Comparison of ENCODE assay signal across 8 mouse cellular contexts in the genomic region with DNA sequence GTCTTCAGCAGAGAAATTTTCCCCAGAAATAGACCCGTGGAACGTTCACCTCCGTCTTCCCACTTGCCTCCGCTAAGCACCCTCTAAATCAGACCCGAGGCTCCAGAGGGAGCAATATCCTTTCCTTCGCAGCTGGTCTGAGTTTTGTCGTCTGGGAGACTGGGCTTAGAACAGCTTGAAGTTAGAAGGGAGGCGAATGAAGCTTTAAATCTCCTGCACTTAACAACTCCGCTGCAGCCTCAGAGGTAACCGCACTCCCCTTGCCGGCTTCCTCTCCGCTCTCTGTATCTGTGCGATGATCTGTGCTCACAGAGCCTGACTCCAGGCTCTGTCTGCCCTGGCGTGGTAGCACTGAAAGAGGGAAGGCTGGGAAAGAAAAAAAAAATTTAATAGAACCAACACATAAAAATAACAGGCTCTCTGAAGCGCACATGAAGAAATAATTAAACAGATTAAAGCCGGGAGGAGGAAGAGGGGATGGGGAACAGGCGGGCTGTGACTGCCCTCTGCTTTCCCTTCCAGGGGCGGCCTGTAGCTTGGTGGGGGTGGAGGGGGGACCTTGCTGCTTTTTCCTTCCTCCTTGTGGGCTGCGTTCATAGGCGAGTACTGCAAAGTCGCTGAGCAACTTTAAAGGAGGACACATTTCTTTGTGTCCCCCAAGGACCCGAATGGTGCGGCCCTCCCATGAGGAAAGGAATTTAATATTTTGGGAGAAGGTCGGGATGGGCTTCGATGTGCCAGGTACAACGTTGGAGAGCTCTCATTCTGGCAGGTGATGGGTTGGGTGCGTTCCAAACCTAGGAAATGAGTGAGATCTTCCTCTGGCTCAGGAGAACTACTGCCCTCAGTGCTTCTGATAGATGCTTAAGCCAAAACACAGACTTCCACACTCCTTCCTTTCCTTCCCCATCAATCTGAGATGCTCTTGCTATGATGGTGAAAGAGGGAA.
DNase-seq lines count a peak whose midpoint lies in the region; ATAC-seq and TF ChIP-seq lines count a peak whose summit lies in the region.

No protein-coding gene starts in this region.

- no peaks in the 10 kb centered on the region for H3K9me3 ChIP-seq in embryonic facial prominence, embryonic 10.5 days
- no peaks in the 10 kb centered on the region for H3K9me3 ChIP-seq in intestine, embryonic 14.5 days (ENCODE audit: control insufficient read depth, low read length)

- DNase-seq in layer of hippocampus, adult 2 months (ENCODE audit: low spot score in 2 of 2) = no peak
- DNase-seq in layer of hippocampus, adult 9-11 months = no peak
- DNase-seq in embryonic facial prominence, embryonic 10.5 days (ENCODE audit: low spot score) = peak; percentile 57
- peak; percentile 58 for DNase-seq in intestine, embryonic 14.5 days (ENCODE audit: low spot score)
- peak; percentile 29 for DNase-seq in naive thymus-derived CD4-positive, alpha-beta T cell, adult 2 months (ENCODE audit: low read depth)
- DNase-seq in natural killer cell, adult 2 months (ENCODE audit: low spot score in 2 of 2) = no peak

- no peak for ATAC-seq in intestine, embryonic 14.5 days (replicated peaks; ENCODE audit: low FRiP score, low TSS enrichment, low read depth)
- ATAC-seq in activated CD4-positive, CD25-positive, alpha-beta regulatory T cell, adult 4 months = no peak
- ATAC-seq in erythroid progenitor cell, adult 5-6 weeks (replicated peaks; ENCODE audit: low FRiP score, poor library complexity, severe bottlenecking) = no peak

- H3K9ac ChIP-seq in intestine, embryonic 14.5 days (ENCODE audit: low read length) = no peak overlapping the region

- peak overlapping the region; percentile 28; the same call in 1 of the 2 replicates for H3K4me3 ChIP-seq in layer of hippocampus, adult 2 months
- H3K4me3 ChIP-seq in embryonic facial prominence, embryonic 10.5 days = peak overlapping the region; percentile 45
- H3K4me3 ChIP-seq in intestine, embryonic 14.5 days (ENCODE audit: low read depth, low read length) = peak overlapping the region; percentile 4; the same call in 1 of the 2 replicates

- 0 out of 2 replicates have a peak, but pooled peaks have one; percentile 4 for TF ChIP-seq CTCF in layer of hippocampus, adult 2 months (conservative IDR thresholded peaks at IDR 0.05)

- H3K36me3 ChIP-seq in embryonic facial prominence, embryonic 10.5 days (replicated peaks) = no peaks in the 10 kb centered on the region
- no peaks in the 10 kb centered on the region for H3K36me3 ChIP-seq in intestine, embryonic 14.5 days (ENCODE audit: control insufficient read depth, insufficient read depth, low read length)

- 7% methylated on average over 27 of the region's 27 CpGs for WGBS in embryonic facial prominence, embryonic 10.5 days
- WGBS in intestine, embryonic 14.5 days = 10% methylated on average over 27 of the region's 27 CpGs

- peak overlapping the region; percentile 34 for H3K4me2 ChIP-seq in intestine, embryonic 14.5 days (ENCODE audit: low read length)

- peak overlapping the region; percentile 60 for H3K27ac ChIP-seq in layer of hippocampus, adult 2 months
- peak overlapping the region; percentile 76 for H3K27ac ChIP-seq in embryonic facial prominence, embryonic 10.5 days (replicated peaks)
- H3K27ac ChIP-seq in intestine, embryonic 14.5 days (ENCODE audit: low read depth) = no peak overlapping the region; the same call in 1 of the 2 replicates

- H3K27me3 ChIP-seq in embryonic facial prominence, embryonic 10.5 days (replicated peaks; ENCODE audit: low read depth, poor library complexity, severe bottlenecking) = peaks cover 47% of the 10 kb centered on the region
- 0 out of 2 replicates have a peak, but pooled peaks cover 3% of the 10 kb centered on the region for H3K27me3 ChIP-seq in intestine, embryonic 14.5 days (replicated peaks; ENCODE audit: control insufficient read depth, insufficient read depth, low read length)

- H3K4me1 ChIP-seq in embryonic facial prominence, embryonic 10.5 days = peaks cover 15% of the 10 kb centered on the region
- H3K4me1 ChIP-seq in intestine, embryonic 14.5 days (replicated peaks; ENCODE audit: control insufficient read depth, insufficient read depth, low read length) = peaks cover 5% of the 10 kb centered on the region

Comparison
In these comparisons a context has a peak if more than half of its experiments do, and no peak if none do; other contexts are left out.
1. DNase-seq: peak in embryonic facial prominence, embryonic 10.5 days (single experiment), intestine, embryonic 14.5 days (single experiment) and naive thymus-derived CD4-positive, alpha-beta T cell, adult 2 months (single experiment); none in layer of hippocampus, adult 2 months (0 of 2), layer of hippocampus, adult 9-11 months (single experiment) and natural killer cell, adult 2 months (0 of 2).
2. Peak in every context shown above with its lines, with median percentiles within 50 percentile points of each other: H3K4me3 ChIP-seq.